Mouse (Mus musculus) embryonic stem cell, embryonic (primary cell): ENCODE results near the gene Bcl11b.

Experiments
- CTCF ChIA-PET, 4 experiments: fragments of 300-600 bp in 2 of 4; fragments of 350-600 bp in 2 of 4; sonication (Branson Sonifier 250); formaldehyde crosslinking; loops; one replicate each; lab custom pipeline; 2022; ENCODE audit warnings: inconsistent platforms in 2 of 4; lab: Charles Lee
- POLR2A ChIA-PET, 4 experiments: fragments of 300-600 bp in 2 of 4; fragments of 350-600 bp in 2 of 4; sonication (Branson Sonifier 250); formaldehyde crosslinking; loops; one replicate each; lab custom pipeline; 2022; ENCODE audit warnings: antibody characterized with exemption in 4 of 4, inconsistent platforms in 1 of 4; lab: Charles Lee

Gene Bcl11b

GRCm38 (mm10) chr12:107904457-107904856, 98.9 kb downstream of the Bcl11b start:
- ChIA-PET POLR2A (interaction anchor here in 3 of 4 experiments (0.5 to 1.6 kb wide), 10 partner anchors 9 to 626 kb away, joined by 3 to 10 read pairs (median 4); no protein-coding TSS in a partner anchor), CTCF (interaction anchor here in 1 of 4 experiments (0.9 kb wide), 1 partner anchor 19 kb away, joined by 4 read pairs; no protein-coding TSS in a partner anchor)

DNA sequence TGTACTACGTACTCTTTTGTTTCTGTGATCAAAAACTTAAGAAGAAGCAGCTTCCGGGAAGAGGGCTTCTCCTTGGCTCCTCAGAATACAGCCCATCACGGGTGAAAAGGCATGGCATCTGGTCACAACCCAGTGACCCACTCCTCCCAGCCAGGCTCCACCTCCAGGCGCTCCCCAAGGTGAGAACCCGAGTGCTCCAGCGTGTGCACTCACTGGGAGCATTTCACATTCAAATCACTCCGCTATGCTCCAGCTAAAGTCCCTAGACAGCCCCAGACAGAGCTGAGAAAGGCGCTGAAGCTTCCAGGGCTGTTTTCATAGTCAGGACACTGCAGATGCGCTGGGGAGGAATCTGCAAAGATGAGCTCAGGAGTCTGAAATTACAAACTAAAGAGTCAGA, 99.5 kb downstream of the Bcl11b start:
- CTCF ChIA-PET = no interaction called here
- POLR2A ChIA-PET = interaction anchor here in 2 of 4 experiments (1.0 to 1.6 kb wide), 8 partner anchors 9 to 33 kb away, joined by 3 to 10 read pairs (median 4); no protein-coding TSS in a partner anchor

DNA sequence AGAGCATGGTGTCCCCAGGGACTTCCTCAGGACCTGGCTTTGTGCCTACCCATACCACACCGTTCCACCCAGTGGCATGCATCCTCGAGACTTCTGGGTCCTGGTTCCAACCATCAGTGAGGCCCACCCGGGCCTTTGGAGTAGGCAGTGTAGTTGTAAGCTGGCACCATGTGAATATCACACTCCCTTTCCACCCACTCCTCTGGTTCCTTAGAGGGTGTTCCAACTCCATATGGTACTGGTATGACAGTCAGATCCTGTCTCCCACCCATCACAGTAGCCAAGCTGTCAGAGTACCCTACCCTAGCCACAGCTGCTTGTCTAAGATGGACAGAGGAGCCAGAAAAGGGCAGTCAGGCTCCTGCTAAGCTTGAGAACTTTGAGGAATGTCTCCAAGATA, 112.0 kb downstream of the Bcl11b start:
- CTCF ChIA-PET = no interaction called here

GRCm38 (mm10) chr12:107890326-107890725, 113.1 kb downstream of the Bcl11b start:
- CTCF ChIA-PET = no interaction called here
- POLR2A ChIA-PET = interaction anchor here in 1 of 4 experiments (1.6 kb wide), 1 partner anchor 26 kb away, joined by 5 read pairs; no protein-coding TSS in a partner anchor

More for the DNA sequence above, 112.0 kb downstream of the Bcl11b start:
- POLR2A ChIA-PET = no interaction called here

- CTCF ChIA-PET = no interaction called here
- POLR2A ChIA-PET = interaction anchor here in 2 of 4 experiments (0.6 to 1.6 kb wide), 2 partner anchors 26 to 45 kb away, joined by 3 to 5 read pairs; no protein-coding TSS in a partner anchor
Measured at GRCm38 (mm10) chr12:107889841-107890240, 113.6 kb downstream of the Bcl11b start.

GRCm38 (mm10) chr12:107888646-107889045, 114.8 kb downstream of the Bcl11b start:
- POLR2A ChIA-PET = interaction anchor here in 1 of 4 experiments (1.0 kb wide), 1 partner anchor 16 kb away, joined by 4 read pairs; no protein-coding TSS in a partner anchor
- CTCF ChIA-PET = no interaction called here

DNA sequence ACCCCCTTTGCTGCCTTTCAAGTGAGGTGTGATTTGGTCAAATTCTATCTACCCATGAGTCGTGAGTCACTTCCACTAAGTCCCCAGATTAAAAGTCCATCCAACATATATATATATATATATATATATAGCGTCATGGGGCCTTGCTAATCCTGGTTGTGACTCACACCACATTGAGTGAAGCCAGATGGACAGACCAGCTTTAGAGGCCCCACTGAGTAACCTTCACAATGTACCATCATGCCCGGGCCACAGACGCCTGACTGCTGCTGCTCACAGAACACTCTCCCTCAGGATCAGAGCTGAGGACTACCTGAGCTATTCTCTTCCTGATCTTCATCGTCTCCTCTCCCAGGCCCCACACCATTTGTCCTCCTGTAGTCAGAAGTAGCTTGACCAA, 115.4 kb downstream of the Bcl11b start:
- CTCF ChIA-PET = no interaction called here

GRCm38 (mm10) chr12:107887621-107888020, 115.8 kb downstream of the Bcl11b start:
- CTCF ChIA-PET = no interaction called here
- POLR2A ChIA-PET = no interaction called here

More for the DNA sequence above, 115.4 kb downstream of the Bcl11b start:
- POLR2A ChIA-PET = no interaction called here

DNA sequence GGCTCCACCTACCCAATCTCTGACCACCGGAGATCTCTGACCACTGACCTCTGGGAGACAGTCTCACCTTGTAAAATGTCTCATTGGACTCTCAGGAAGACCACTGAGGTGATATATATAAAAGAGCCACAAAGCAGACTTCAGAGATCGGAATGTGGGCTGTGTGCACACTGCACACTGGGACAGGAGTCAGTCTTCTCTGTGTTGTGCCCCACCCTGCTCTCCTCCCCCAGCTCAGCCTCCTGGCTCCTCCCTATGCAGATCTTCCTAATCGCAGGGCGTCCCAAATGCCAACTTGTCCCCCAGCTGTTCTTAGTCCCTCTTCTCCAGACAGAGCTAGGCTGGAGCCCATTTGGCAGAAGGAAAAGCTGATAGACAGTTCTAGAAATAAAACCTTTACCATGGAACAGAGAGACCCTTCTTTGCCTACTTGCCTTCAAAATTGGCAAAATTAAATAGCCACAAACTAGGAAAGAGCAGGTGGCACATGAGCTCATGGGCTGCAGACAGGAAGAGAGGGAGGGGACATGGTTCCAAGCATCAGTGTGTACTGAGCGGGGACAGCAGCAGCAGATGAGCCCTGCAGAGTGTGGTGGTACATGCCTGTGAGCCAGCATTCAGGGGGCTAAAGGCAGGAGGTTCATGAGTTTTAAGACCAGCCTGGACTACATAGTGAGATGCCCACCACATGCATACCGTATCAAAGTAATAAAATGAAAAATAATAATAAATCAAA, 118.9 kb downstream of the Bcl11b start:
- ChIA-PET POLR2A (interaction anchor here in 2 of 4 experiments (0.6 to 1.9 kb wide), 5 partner anchors 20 to 114 kb away, joined by 3 to 5 read pairs (median 3); no protein-coding TSS in a partner anchor), CTCF (no interaction called here)

- ChIA-PET POLR2A (interaction anchor here in 1 of 4 experiments (0.7 kb wide), 1 partner anchor 24 kb away, joined by 3 read pairs; no protein-coding TSS in a partner anchor), CTCF (no interaction called here)
Measured at GRCm38 (mm10) chr12:107881726-107882125, 121.7 kb downstream of the Bcl11b start.

DNA sequence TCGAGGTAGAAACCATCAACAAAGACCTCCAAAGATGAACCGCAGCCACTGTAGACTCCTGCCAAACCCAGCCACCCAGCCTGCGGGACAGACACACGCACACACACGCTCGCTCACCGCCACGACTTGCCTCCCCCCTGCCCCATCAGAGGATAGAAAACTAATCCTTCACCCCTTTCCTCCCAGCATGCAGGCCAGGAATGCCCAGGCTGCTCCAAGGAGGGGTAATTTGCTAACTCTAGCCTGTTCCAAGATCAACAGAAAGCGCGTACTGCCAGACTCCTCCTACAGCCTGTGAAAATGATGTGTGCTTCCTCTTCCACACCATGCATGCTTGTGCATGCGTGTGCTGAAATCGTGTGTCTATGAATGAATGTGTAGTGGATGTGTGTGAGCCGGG, 122.7 kb downstream of the Bcl11b start:
- POLR2A ChIA-PET = interaction anchor here in 1 of 4 experiments (0.6 kb wide), 1 partner anchor 853 kb away, joined by 3 read pairs; no protein-coding TSS in a partner anchor

DNA sequence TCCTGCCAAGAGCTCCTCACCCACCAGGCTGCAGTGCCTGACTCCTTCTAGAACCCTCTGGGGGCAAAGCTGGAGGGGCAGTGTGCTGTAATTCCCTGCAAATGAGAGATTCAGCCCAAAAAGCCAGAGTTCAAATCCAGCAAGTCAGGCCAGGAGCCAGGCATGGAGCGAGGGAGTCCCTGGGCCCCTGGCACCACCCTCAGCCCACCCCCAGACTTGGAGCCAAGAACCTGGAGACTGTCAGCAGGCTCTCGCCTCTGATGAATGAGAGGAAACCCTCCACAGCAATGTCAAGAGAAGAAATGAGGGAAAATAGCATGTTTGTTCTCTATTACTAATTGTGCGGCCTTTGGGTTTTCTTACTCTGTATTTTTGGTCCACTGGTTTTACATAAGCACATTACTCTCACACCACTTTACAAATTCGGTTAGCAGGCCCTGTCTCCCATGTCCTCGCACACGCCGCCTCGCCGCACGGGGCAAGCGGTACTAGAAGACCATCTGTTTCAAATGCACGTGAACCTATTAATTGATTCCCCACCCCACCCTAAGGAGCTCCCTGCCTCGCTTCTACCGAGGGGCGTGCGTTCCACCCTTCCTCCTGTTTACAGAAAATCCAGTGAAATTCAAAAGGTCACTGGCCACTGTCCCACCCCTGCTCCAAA, 124.2 kb downstream of the Bcl11b start:
- ChIA-PET POLR2A (no interaction called here), CTCF (no interaction called here)

More for the DNA sequence above, 122.7 kb downstream of the Bcl11b start:
- CTCF ChIA-PET = no interaction called here

DNA sequence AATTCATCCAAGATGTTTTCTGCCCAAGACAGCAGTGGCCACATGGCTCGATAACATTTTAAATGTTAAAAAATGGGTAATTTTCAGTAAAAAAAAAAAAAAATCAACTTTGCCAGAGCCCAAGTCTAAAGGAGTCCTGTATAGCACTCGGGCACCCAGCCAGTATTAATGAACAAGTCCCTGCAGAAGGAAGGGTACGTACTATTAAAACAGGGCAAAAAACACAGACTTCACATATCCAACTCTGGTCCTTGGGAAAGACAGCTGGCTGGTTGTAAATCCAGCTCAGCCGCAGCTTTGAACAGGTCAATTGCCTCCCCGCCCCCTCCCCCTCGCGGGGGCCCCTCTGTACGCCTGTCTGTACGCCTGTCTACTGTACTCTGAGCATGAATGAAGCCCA, 127.2 kb downstream of the Bcl11b start:
- CTCF ChIA-PET = no interaction called here
- POLR2A ChIA-PET = no interaction called here

DNA sequence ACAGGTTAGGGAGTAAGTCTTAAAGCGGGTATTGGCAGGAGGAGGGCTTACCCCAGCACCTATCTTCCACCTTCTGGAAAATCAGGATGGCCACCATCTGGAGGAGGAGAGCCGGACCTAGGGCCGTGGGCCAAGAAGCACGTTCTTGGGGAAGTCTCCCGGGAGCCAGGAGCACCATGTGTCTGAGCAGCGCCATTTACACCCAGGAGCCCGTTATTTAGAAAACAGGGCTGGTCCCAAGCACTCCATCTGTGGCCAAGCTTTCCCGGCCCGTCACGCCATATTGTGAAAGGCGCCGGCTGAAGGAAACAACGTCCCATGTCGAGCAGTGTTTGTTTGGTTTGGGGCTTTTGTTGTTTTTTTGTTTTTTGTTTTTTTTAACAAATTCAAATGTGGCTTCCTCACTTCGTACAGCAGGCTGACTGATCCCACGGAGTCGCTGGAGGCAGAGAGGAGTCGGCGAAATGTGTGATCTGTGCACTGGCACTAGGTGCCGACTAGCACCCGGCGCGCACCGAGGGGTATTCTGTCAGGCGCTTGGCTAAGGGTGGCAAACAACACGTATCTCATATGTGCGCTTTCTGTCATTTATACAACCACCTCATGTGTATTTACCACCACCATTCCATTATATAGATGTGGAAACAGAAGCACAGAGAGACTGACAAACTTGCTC, 128.8 kb downstream of the Bcl11b start:
- CTCF ChIA-PET = interaction anchor here in 1 of 4 experiments (0.6 kb wide), 1 partner anchor 127 kb away, joined by 4 read pairs; no protein-coding TSS in a partner anchor
- POLR2A ChIA-PET = no interaction called here

DNA sequence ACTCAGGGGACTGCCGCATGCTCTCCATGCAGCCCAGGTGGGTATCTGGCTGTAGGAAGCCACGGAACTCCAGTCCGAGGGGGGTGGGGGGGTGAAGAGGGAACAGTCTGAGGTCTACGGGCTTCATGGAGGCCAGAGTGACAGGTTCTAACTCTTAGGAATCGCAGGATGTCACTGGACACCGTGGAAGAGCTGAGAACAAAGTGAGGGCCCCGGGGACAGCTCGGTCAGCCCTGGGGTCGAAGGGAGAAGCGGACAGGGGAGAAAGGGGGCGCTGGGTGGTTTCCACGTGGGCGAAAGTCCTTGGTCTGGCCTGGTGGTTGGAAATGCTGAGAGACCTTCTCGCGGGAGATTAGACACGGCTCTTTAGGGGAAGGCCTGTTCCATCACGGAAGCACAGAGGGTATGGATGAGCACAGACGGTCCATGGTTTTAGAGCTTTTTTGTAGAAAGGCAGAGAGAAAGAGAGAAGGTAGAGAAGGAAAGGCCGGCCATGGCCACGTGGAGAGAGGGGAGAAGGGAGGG, 133.8 kb downstream of the Bcl11b start:
- POLR2A ChIA-PET = interaction anchor here in 1 of 4 experiments (0.6 kb wide), 1 partner anchor 14 kb away, joined by 3 read pairs; no protein-coding TSS in a partner anchor
- CTCF ChIA-PET = interaction anchor here in 1 of 4 experiments (0.6 kb wide), 1 partner anchor 361 kb away, joined by 3 read pairs; no protein-coding TSS in a partner anchor

DNA sequence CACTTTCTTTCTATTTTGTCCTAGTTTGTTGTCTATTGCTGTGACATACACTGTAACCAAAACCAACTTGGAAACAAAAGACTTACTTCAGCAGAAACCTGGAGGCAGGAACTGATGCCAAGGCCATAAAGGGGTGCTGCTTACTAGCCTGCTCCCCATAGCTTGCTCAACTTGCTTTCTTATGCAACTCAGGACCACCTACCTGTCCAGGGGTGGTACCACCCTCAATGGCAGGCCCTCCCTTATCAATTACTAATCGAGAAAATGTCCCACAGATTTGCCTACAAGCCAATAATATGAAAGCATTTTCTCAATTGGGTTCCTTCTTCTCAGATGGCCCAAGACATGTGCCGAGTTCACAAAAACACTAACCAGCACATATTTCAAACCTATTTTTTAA, 135.1 kb downstream of the Bcl11b start:
- CTCF ChIA-PET = interaction anchor here in 1 of 4 experiments (0.6 kb wide), 1 partner anchor 781 kb away, joined by 6 read pairs; no protein-coding TSS in a partner anchor

More for the DNA sequence above, 135.1 kb downstream of the Bcl11b start:
- POLR2A ChIA-PET = no interaction called here
